Mouse (Mus musculus): ENCODE data around the gene Nxn. TPM values are rescaled to one million over a fixed set of nuclear protein-coding genes. Genes with fewer than 3 reads are reported as not detected.

Gene Nxn
- polyA plus RNA-seq, 1 experiment = 7.4 TPM

GRCm38 (mm10) chr11:76262611-76263351, 136.2 kb downstream of the Nxn start:
- 41% methylated on average over 19 of the region's 19 CpGs for WGBS
- TF ChIP-seq CTCF (IDR thresholded peaks at IDR 0.05; ENCODE audit: extremely low read depth, insufficient read length, insufficient replicate concordance, low read depth, low read length) (no peak), POLR2A (IDR thresholded peaks at IDR 0.05; ENCODE audit: low read depth, low read length) (no peak)
- no peak overlapping the region for H3K27ac ChIP-seq (ENCODE audit: insufficient read depth, low read depth, low read length)

GRCm38 (mm10) chr11:76261224-76261623, 137.7 kb downstream of the Nxn start:
- 74% methylated on average over 12 of the region's 12 CpGs for WGBS
- Histone ChIP-seq H3K27ac (ENCODE audit: insufficient read depth, low read depth, low read length) (no peak overlapping the region), H3K4me1 (ENCODE audit: control insufficient read depth, insufficient read depth, insufficient read length, low read length) (no peaks in the 10 kb centered on the region; the same call in 1 of the 2 replicates), H3K4me3 (ENCODE audit: low read depth, low read length) (no peak overlapping the region), H3K36me3 (ENCODE audit: control insufficient read depth, insufficient read depth, low read length) (no peaks in the 10 kb centered on the region), H3K27me3 (ENCODE audit: control insufficient read depth, insufficient read depth, low read length) (no peaks in the 10 kb centered on the region)
- TF ChIP-seq CTCF (IDR thresholded peaks at IDR 0.05; ENCODE audit: extremely low read depth, insufficient read length, insufficient replicate concordance, low read depth, low read length) (no peak), POLR2A (IDR thresholded peaks at IDR 0.05; ENCODE audit: low read depth, low read length) (no peak)

More at GRCm38 (mm10) chr11:76262611-76263351, 136.2 kb downstream of the Nxn start:
- Histone ChIP-seq H3K27me3 (ENCODE audit: control insufficient read depth, insufficient read depth, low read length) (no peaks in the 10 kb centered on the region), H3K36me3 (ENCODE audit: control insufficient read depth, insufficient read depth, low read length) (no peaks in the 10 kb centered on the region), H3K4me3 (ENCODE audit: low read depth, low read length) (no peak overlapping the region), H3K4me1 (ENCODE audit: control insufficient read depth, insufficient read depth, insufficient read length, low read length) (no peaks in the 10 kb centered on the region; the same call in 1 of the 2 replicates)

DNA sequence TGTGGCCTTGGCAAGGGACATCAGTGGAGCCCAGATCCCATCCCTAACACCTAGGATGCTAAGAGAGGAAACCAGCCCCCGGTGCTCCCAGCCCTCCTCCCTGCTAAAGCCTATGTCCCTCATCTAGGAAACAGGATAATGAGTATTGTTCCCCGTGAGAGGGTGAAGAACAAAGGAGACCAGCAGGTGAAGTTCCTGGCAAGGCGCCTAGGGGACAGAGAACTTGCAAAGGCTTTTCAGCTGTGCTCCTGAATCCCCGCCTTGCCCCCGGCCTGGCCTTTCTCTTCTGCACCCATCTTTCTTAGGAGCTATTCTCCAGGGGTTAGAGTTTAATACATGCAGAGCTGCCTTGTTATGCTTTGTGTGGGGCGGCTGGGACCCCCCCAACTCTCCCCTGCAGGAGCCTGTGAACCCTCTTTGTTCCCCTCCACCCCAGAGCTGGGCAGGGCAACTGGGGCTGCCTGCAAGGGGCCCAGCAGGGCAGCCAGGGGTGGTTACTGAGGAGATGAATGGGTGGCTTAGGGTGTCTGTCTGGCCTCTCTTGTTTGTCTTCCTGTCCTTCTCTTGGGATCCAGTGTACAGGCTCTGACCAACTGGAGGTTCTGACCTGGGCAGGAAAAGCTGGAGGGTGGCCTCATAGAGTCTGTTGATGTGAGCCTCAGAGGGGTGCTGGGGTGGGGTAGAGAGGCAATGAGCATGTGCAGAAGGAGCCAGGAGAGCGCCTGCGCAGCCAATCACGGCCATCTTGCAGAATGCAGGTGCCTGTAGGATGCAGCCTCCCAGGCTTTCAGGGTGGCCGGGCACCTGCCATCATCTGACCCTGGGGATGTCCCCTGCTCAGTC, 138.5 kb downstream of the Nxn start:
- no peak overlapping the region for H3K4me3 ChIP-seq (ENCODE audit: low read depth, low read length)
- H3K27me3 ChIP-seq (ENCODE audit: control insufficient read depth, insufficient read depth, low read length) = no peaks in the 10 kb centered on the region
- TF ChIP-seq CTCF (IDR thresholded peaks at IDR 0.05; ENCODE audit: extremely low read depth, insufficient read length, insufficient replicate concordance, low read depth, low read length) = no peak
- no peak for TF ChIP-seq POLR2A (IDR thresholded peaks at IDR 0.05; ENCODE audit: low read depth, low read length)
- H3K27ac ChIP-seq (ENCODE audit: insufficient read depth, low read depth, low read length) = no peak overlapping the region
- 58% methylated on average over 10 of the region's 10 CpGs for WGBS
- H3K4me1 ChIP-seq (ENCODE audit: control insufficient read depth, insufficient read depth, insufficient read length, low read length) = no peaks in the 10 kb centered on the region; the same call in 1 of the 2 replicates
- H3K36me3 ChIP-seq (ENCODE audit: control insufficient read depth, insufficient read depth, low read length) = no peaks in the 10 kb centered on the region

- Histone ChIP-seq H3K36me3 (ENCODE audit: control insufficient read depth, insufficient read depth, low read length) (no peaks in the 10 kb centered on the region), H3K27me3 (ENCODE audit: control insufficient read depth, insufficient read depth, low read length) (no peaks in the 10 kb centered on the region), H3K4me1 (ENCODE audit: control insufficient read depth, insufficient read depth, insufficient read length, low read length) (no peaks in the 10 kb centered on the region; the same call in 1 of the 2 replicates), H3K4me3 (ENCODE audit: low read depth, low read length) (no peak overlapping the region), H3K27ac (ENCODE audit: insufficient read depth, low read depth, low read length) (no peak overlapping the region)
- 79% methylated on average over 6 of the region's 6 CpGs for WGBS
- TF ChIP-seq CTCF (IDR thresholded peaks at IDR 0.05; ENCODE audit: extremely low read depth, insufficient read length, insufficient replicate concordance, low read depth, low read length) (no peak), POLR2A (IDR thresholded peaks at IDR 0.05; ENCODE audit: low read depth, low read length) (no peak)
Measured at GRCm38 (mm10) chr11:76258511-76258910, 140.4 kb downstream of the Nxn start.

- no peaks in the 10 kb centered on the region; the same call in 1 of the 2 replicates for H3K4me1 ChIP-seq (ENCODE audit: control insufficient read depth, insufficient read depth, insufficient read length, low read length)
- H3K27me3 ChIP-seq (ENCODE audit: control insufficient read depth, insufficient read depth, low read length) = no peaks in the 10 kb centered on the region
- H3K27ac ChIP-seq (ENCODE audit: insufficient read depth, low read depth, low read length) = no peak overlapping the region
- 81% methylated on average over 4 of the region's 4 CpGs for WGBS
- no peaks in the 10 kb centered on the region for H3K36me3 ChIP-seq (ENCODE audit: control insufficient read depth, insufficient read depth, low read length)
- H3K4me3 ChIP-seq (ENCODE audit: low read depth, low read length) = no peak overlapping the region
- TF ChIP-seq CTCF (IDR thresholded peaks at IDR 0.05; ENCODE audit: extremely low read depth, insufficient read length, insufficient replicate concordance, low read depth, low read length) = no peak
- no peak for TF ChIP-seq POLR2A (IDR thresholded peaks at IDR 0.05; ENCODE audit: low read depth, low read length)
Measured at GRCm38 (mm10) chr11:76257386-76257785, 141.6 kb downstream of the Nxn start.

GRCm38 (mm10) chr11:76256129-76256528, 142.8 kb downstream of the Nxn start:
- Histone ChIP-seq H3K27ac (ENCODE audit: insufficient read depth, low read depth, low read length) (no peak overlapping the region), H3K4me3 (ENCODE audit: low read depth, low read length) (no peak overlapping the region), H3K27me3 (ENCODE audit: control insufficient read depth, insufficient read depth, low read length) (no peaks in the 10 kb centered on the region), H3K36me3 (ENCODE audit: control insufficient read depth, insufficient read depth, low read length) (peaks cover 1% of the 10 kb centered on the region; the same call in 1 of the 2 replicates), H3K4me1 (ENCODE audit: control insufficient read depth, insufficient read depth, insufficient read length, low read length) (no peaks in the 10 kb centered on the region; the same call in 1 of the 2 replicates)
- TF ChIP-seq CTCF (IDR thresholded peaks at IDR 0.05; ENCODE audit: extremely low read depth, insufficient read length, insufficient replicate concordance, low read depth, low read length) = no peak
- TF ChIP-seq POLR2A (IDR thresholded peaks at IDR 0.05; ENCODE audit: low read depth, low read length) = no peak
- 61% methylated on average over 5 of the region's 5 CpGs for WGBS
